Mouse (Mus musculus): ENCODE results near the gene Gm13691.
A peak's percentile ranks its signal among the peaks of the same experiment; 100 is the strongest.

- TF ChIP-seq CTCF (IDR thresholded peaks at IDR 0.05; ENCODE audit: low read depth) (peak; percentile 68), EP300 (IDR thresholded peaks at IDR 0.05; ENCODE audit: low read depth) (no peak)
These were observed 47.0 kb downstream of the Gm13691 start for GRCm38 (mm10) chr2:84037304-84037703.
